Mouse (Mus musculus) CD4-positive naive resting alpha-beta T cell, adult 57 days (primary cell): ENCODE results near the gene Parg. TPM values are rescaled to one million over a fixed set of nuclear protein-coding genes. Genes with fewer than 3 reads are reported as not detected.

Experiments used
- total RNA-seq: library from RNA; stranded (reverse); gene quantifications from one replicate; pipeline ENCODE4 v1.2.4, GENCODE M21; 2023

Gene Parg
- 50.0 TPM for total RNA-seq

DNA sequence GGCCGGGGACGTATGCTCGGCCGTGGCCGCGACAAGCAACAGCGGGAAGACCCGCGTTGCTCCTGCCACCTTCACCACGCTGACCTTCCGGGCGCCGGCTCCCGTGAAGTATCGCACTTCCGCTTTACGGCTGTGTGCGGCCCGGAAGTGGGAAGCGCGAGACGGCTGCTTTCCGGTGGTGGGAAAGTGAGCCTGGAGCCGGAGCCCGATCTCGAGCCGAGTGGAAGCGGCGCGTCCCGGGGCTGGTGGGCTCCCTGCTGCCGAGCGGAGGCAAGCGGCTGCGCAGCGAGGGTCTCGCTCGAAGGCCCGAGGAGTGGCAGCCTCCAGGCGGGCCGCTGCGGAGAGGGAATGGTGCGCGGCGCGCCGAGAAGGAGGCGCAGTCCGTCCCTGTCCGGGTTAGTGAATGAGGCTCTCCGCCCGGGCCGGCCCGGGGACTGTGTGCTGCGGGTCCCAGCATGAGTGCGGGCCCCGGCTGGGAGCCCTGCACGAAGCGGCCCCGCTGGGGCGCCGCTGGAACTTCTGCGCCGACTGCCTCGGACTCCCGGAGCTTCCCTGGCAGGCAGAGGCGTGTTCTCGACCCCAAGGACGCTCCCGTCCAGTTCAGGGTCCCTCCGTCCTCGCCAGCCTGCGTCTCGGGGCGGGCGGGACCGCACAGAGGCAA is at the start of gene Parg, which contains the start of gene Timm23:
Parg (plus strand) TSS at position 159 of the 661 bp plus-strand sequence.
Timm23 (minus strand) TSS at position 108 of the 661 bp plus-strand sequence.

GRCm38 (mm10) chr14:32159690-32160246 is 42.0 kb upstream of the Parg start, which contains the start of gene Ncoa4:
TSS of gene Ncoa4 (plus strand) at chr14:32159865.

DNA sequence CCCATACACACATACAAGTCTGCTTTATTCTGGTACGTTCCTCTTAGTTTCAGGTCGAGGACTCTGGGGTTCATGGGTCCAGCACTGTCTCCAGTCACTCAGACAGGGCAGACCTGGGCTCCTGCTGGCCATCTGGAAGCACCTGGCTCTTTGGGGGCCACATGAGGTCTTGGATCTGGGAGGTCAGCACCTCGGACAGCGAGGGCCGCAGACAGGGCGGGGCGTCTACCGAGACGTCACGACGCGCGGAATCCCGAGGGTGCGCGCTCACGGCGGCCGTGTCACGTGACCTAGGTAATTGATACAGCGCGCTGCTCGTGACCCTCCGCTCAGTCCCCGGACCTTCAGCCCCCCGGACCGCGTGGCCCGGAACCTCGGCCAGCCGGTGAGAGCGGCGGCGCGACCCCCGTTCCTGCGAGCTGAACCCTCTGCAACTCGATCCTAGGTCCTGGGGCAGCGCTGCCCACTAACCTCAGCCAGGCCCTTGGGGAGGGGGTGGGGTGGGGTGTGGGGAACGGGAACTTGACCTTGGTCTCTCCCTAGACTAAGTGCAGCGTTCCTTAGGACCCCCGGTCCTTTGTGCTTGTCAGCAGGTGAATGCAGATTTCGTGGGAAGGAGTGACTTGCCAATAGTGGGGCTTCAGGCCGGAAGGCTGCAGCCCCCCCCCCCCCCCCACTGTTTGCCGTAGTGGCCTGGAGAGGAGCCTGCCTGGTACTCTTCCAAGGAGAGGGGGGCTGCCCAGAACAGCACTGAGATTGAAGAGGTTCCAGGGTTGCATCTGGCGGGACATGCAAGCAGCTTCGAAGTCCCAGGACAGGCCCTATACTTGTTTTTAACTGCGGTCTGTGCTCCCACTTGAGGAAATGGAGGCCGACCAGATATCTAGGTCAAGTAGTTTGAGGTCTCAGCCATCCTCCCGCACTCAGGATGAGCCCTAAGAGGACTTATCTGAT is 120.3 kb downstream of the Parg start, which contains the start of gene Ogdhl:
Ogdhl (plus strand) TSS at position 288 of the 954 bp plus-strand sequence.

Other genes starting within 250 kb of the Parg start
- gene Galnt15, start 173.0 kb upstream of the Parg start, total RNA-seq, result 0.59 TPM
- gene Oxnad1, start 116.6 kb upstream of the Parg start, total RNA-seq, result 21.3 TPM
- gene Dph3, start 116.2 kb upstream of the Parg start, total RNA-seq, result 55.3 TPM
- not detected for gene Msmb, start 59.9 kb upstream of the Parg start, total RNA-seq
- 87.1 TPM for gene Ncoa4, start 42.1 kb upstream of the Parg start, total RNA-seq
- gene Timm23, start 51 bp upstream of the Parg start, total RNA-seq, result 84.2 TPM
- 0.15 TPM for gene Ogdhl, start 120.1 kb downstream of the Parg start, total RNA-seq
- gene 1700024G13Rik, start 186.4 kb downstream of the Parg start, total RNA-seq, result not detected